Mouse (Mus musculus) ES-E14 (cell line): ENCODE measurements around the gene Vars. TPM values are rescaled to one million over a fixed set of nuclear protein-coding genes. Genes with fewer than 3 reads are reported as not detected.

Experiments
- DNase-seq: peaks from one replicate; pipeline ENCODE4 v3.0.0-alpha.2; 2013; ENCODE audit warnings: low read depth, low spot score
- H3K27ac ChIP-seq: 2 replicates; pipeline ENCODE4 v1.5.1; 2012; ENCODE audit warnings: low read depth, mild to moderate bottlenecking, low read length, moderate library complexity, mixed read lengths; ENCODE audit not compliant: poor library complexity, insufficient read depth, severe bottlenecking
- H3K36me3 ChIP-seq: 2 replicates; pipeline ENCODE4 v1.6.1; 2012; ENCODE audit warnings: mild to moderate bottlenecking, low read length, moderate library complexity, mixed read lengths; ENCODE audit not compliant: control insufficient read depth, poor library complexity, insufficient read depth, severe bottlenecking
- H3K4me1 ChIP-seq, 2 experiments: fragments of 150-350 bp in 1 of 2; sonication (generic) in 1 of 2; 2 replicates each; pipeline ENCODE4 v1.6.1; 2012; ENCODE audit warnings: low read length in 2 of 2, mild to moderate bottlenecking in 1 of 2, mixed read lengths in 1 of 2; ENCODE audit not compliant: control insufficient read depth in 2 of 2, insufficient read depth in 2 of 2, poor library complexity in 1 of 2
- H3K4me3 ChIP-seq, 2 experiments: fragments of 150-350 bp in 1 of 2; sonication (generic) in 1 of 2; 2 replicates each; pipeline ENCODE4 v1.5.1; 2012; ENCODE audit warnings: low read length in 2 of 2, low read depth in 1 of 2, mild to moderate bottlenecking in 1 of 2, mixed read lengths in 1 of 2; ENCODE audit not compliant: insufficient read depth in 1 of 2, poor library complexity in 1 of 2, severe bottlenecking in 1 of 2
- H3K9ac ChIP-seq: 2 replicates; pipeline ENCODE4 v1.6.1; 2012; ENCODE audit warnings: low read depth, mild to moderate bottlenecking, low read length, mixed read lengths; ENCODE audit not compliant: poor library complexity, insufficient read depth, severe bottlenecking
- H3K9me3 ChIP-seq: fragments of 150-350 bp; sonication (generic); 2 replicates; pipeline ENCODE4 v1.6.1; 2012; ENCODE audit warnings: low read depth, mild to moderate bottlenecking, low read length; ENCODE audit not compliant: control insufficient read depth, insufficient read depth
- CHD2 ChIP-seq: IDR thresholded peaks from 2 replicates; pipeline ENCODE4 v1.6.1; 2014; ENCODE audit warnings: mild to moderate bottlenecking, low read depth, low read length, inconsistent platforms
- HCFC1 ChIP-seq: IDR thresholded peaks from 2 replicates; pipeline ENCODE4 v1.6.1; 2012; ENCODE audit warnings: low read length, inconsistent platforms, borderline replicate concordance; ENCODE audit not compliant: insufficient read depth
- MAFK ChIP-seq: IDR thresholded peaks from 2 replicates; pipeline ENCODE4 v1.6.1; 2014; ENCODE audit warnings: mild to moderate bottlenecking, low read depth, low read length, inconsistent platforms; ENCODE audit not compliant: insufficient read depth
- ZC3H11A ChIP-seq: IDR thresholded peaks from 2 replicates; pipeline ENCODE4 v1.6.1; 2012; ENCODE audit warnings: low read depth, mild to moderate bottlenecking, inconsistent platforms, low read length, borderline replicate concordance
- ZNF384 ChIP-seq: IDR thresholded peaks from 2 replicates; pipeline ENCODE4 v1.6.1; 2012; ENCODE audit warnings: low read depth, low read length, inconsistent platforms
- in situ Hi-C, 2 experiments: fragments of 600-800 bp; cut with MboI; formaldehyde crosslinking; loops; one replicate each; pipeline ENCODE4 v1.15.1; 2025; ENCODE audit warnings: low sequenced_read_pairs in 2 of 2, inconsistent platforms in 1 of 2; ENCODE audit not compliant: unreplicated experiment in 2 of 2
- total RNA-seq: library from RNA; depleted of rRNA; stranded (reverse); fragments of 300-350 nt; gene quantifications from 2 replicates; pipeline ENCODE4 v1.2.3, GENCODE M21; 2012

Gene Vars
- total RNA-seq, 1 experiment = 303 TPM

GRCm38 (mm10) chr17:35060071-35060470, 59.3 kb downstream of the Vars start:
- Histone ChIP-seq H3K4me1 (peaks cover 6 to 34% of the 10 kb centered on the region in 2 experiments), H3K27ac (no peak overlapping the region), H3K9me3 (no peaks in the 10 kb centered on the region)

GRCm38 (mm10) chr17:35060737-35061297, 60.0 kb downstream of the Vars start:
- TF ChIP-seq ZNF384 (no peak), MAFK (no peak), ZC3H11A (no peak), HCFC1 (no peak), CHD2 (no peak)
- peaks cover 6 to 34% of the 10 kb centered on the region in 2 experiments for H3K4me1 ChIP-seq
- H3K36me3 ChIP-seq = peaks cover 19% of the 10 kb centered on the region; the same call in 1 of the 2 replicates

More at GRCm38 (mm10) chr17:35060071-35060470, 59.3 kb downstream of the Vars start:
- in situ Hi-C loops = no loop called here
- Histone ChIP-seq H3K36me3 (peaks cover 25% of the 10 kb centered on the region), H3K4me3 (peak overlapping the region; percentile 86 to 88), H3K9ac (peak overlapping the region; percentile 52; the same call in 1 of the 2 replicates)
- no peak for DNase-seq
- TF ChIP-seq MAFK (no peak), HCFC1 (no peak), CHD2 (no peak), ZNF384 (no peak), ZC3H11A (no peak)

GRCm38 (mm10) chr17:35061299-35061698, 60.5 kb downstream of the Vars start:
- in situ Hi-C loops = no loop called here
- TF ChIP-seq HCFC1 = no peak
- TF ChIP-seq ZNF384 = no peak
- TF ChIP-seq CHD2 = no peak
- no peak overlapping the region for H3K27ac ChIP-seq
- no peak overlapping the region; a peak in 1 of 4 replicates for H3K4me3 ChIP-seq
- H3K36me3 ChIP-seq = peaks cover 16% of the 10 kb centered on the region; the same call in 1 of the 2 replicates
- H3K9ac ChIP-seq = no peak overlapping the region
- H3K4me1 ChIP-seq = peaks cover 6 to 35% of the 10 kb centered on the region in 2 experiments
- H3K9me3 ChIP-seq = no peaks in the 10 kb centered on the region
- DNase-seq = no peak

More at GRCm38 (mm10) chr17:35060737-35061297, 60.0 kb downstream of the Vars start:
- Histone ChIP-seq H3K9ac (peak overlapping the region; percentile 46; the same call in 1 of the 2 replicates), H3K9me3 (no peaks in the 10 kb centered on the region), H3K27ac (no peak overlapping the region), H3K4me3 (peak overlapping the region; percentile 86 to 88; a peak in 2 of 4 replicates)
- in situ Hi-C loops = no loop called here
- DNase-seq = no peak

- peaks cover 10% of the 10 kb centered on the region; the same call in 1 of the 2 replicates for H3K36me3 ChIP-seq
- peaks cover 6 to 34% of the 10 kb centered on the region in 2 experiments for H3K4me1 ChIP-seq
- H3K4me3 ChIP-seq = no peak overlapping the region
- no peak overlapping the region for H3K9ac ChIP-seq
- in situ Hi-C loops = no loop called here
- no peaks in the 10 kb centered on the region for H3K9me3 ChIP-seq
- no peak for DNase-seq
- TF ChIP-seq ZNF384 (no peak), CHD2 (no peak), MAFK (no peak), ZC3H11A (no peak), HCFC1 (no peak)
- H3K27ac ChIP-seq = no peak overlapping the region
These were observed 62.7 kb downstream of the Vars start for GRCm38 (mm10) chr17:35063466-35063865.

- in situ Hi-C loops = no loop called here
- H3K27ac ChIP-seq = peak overlapping the region; percentile 55
These were observed 63.6 kb downstream of the Vars start for GRCm38 (mm10) chr17:35064378-35064877.

More at GRCm38 (mm10) chr17:35064378-35064877, 63.6 kb downstream of the Vars start:
- Histone ChIP-seq H3K36me3 (peaks cover 10% of the 10 kb centered on the region; the same call in 1 of the 2 replicates), H3K4me3 (peak overlapping the region; percentile 29 to 64; a peak in 3 of 4 replicates), H3K9ac (no peak overlapping the region), H3K9me3 (no peaks in the 10 kb centered on the region), H3K4me1 (peaks cover 6 to 34% of the 10 kb centered on the region in 2 experiments)
- no peak for TF ChIP-seq HCFC1
- TF ChIP-seq ZC3H11A = no peak
- no peak for TF ChIP-seq MAFK
- TF ChIP-seq ZNF384 = no peak
- no peak for TF ChIP-seq CHD2
- DNase-seq = no peak
